Mouse (Mus musculus): ENCODE results near the gene Dppa3. TPM values are rescaled to one million over a fixed set of nuclear protein-coding genes. Genes with fewer than 3 reads are reported as not detected.

Gene Dppa3
- total RNA-seq (2015) (not detected in 2 replicates), total RNA-seq (2017) (not detected in 2 replicates)

DNA sequence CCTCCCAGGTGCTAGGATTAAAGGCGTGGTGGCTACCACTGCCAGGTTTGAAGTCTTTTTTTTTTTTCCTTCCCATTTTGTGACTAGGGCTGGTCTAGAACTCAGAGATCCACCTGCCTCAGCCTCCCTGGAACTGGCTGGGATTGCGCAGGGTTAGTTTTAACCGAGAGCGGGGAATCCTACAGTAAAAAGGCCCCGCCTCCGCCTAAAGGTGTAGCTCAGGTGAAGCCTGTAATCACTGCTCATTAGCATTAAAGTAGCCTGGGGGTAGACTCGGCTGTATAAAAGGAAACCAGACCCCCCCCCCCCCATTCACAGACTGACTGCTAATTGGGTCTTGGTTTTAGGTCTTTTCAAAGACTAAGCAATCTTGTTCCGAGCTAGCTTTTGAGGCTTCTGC, at the start of gene Dppa3:
TSS of gene Dppa3 (plus strand) at position 301 of the 400 bp plus-strand sequence.
- no peak for ATAC-seq (ENCODE audit: poor library complexity, severe bottlenecking)

DNA sequence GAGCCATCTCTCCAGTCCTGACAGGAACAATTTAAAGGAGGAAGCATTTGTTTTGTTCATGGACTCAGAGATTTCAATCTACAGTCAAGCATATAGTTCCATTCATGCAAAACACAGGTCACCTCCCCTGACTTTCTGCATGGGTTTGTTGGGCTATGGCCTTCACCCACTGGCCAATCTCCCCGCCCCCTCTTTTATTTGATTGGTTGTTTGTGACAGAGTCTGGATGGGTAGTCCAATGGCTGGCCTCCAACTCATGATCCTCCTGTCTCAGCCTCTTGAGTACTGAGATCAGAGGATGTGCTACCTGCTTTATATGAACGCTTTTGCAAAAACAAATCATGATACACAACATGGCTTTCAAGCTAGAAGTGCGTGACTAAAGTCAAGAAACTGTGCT, 49.2 kb upstream of the Dppa3 start:
- ATAC-seq (ENCODE audit: poor library complexity, severe bottlenecking), result no peak

DNA sequence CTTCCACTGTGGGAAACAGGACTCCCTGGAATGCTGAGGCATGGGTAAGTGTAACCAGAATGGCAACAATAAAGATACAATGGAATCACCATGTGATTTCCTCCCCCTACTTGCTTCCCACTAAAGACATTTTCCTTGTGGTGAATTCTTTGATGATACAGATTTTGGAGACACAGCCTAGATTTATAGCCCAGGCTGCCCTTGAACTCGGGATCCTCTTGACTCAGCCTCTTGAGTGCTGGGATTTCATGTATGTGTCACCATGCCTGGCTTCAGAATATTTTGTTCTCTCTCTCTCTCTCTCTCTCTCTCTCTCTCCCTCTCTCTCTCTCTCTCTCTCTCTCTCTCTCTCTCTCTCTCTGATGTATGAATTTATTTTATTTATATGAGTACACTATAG, 47.1 kb upstream of the Dppa3 start:
- ATAC-seq (ENCODE audit: poor library complexity, severe bottlenecking), result no peak

DNA sequence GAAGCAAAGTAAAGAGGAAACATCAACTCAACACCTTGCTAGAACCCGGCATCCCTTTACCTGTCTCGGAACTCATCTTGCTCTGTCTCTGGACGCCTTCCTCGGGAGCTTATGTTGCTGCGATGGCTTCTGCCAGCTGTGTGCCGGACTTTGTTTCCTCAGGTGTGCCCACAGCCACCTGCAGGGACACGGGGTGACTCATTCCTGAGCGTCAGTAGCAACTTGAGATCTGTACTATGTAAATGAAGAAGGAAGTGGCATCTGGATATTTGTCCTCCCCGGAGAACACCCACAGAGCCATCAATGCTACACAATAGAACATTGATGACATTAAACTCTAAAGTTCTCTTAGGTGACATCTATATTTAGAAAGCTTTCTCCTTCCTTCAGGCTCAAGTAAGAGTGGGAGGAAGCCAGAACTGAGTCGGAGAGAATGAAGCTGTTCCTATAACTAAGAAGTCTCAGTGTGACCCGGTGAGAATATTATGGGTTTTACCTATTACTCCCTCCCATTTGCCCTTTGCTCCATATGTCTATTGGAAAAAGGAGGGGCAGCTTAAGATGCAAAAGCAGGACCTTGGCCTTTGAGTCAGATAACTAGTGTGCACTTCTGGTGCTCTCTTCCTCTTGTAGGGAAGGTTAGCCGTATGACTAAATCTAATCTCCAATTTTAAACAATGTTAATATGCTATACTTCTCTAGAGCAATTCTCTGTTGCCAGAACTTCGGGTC, 35.0 kb upstream of the Dppa3 start:
- ATAC-seq (ENCODE audit: poor library complexity, severe bottlenecking), result no peak

DNA sequence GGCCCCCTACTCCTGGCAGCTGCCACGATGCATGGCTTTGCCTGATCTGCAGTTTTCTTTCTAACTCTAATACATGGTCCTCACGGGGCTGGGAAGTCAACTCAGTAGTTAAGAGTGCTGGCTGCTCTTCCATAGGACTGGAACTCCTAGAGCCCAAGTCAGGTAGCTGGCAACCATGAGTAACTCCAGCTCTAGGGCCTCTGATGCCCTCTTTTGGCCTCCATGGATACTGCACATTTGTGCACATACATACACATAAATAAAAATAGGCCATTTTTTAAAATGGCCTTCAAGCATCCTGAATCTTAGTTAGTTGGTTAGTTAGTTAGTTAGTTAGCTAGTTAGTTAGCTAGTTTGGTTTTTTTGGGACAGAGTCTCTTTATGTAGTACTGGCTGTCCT, 33.3 kb upstream of the Dppa3 start:
- peak; percentile 62 for ATAC-seq (ENCODE audit: poor library complexity, severe bottlenecking)

DNA sequence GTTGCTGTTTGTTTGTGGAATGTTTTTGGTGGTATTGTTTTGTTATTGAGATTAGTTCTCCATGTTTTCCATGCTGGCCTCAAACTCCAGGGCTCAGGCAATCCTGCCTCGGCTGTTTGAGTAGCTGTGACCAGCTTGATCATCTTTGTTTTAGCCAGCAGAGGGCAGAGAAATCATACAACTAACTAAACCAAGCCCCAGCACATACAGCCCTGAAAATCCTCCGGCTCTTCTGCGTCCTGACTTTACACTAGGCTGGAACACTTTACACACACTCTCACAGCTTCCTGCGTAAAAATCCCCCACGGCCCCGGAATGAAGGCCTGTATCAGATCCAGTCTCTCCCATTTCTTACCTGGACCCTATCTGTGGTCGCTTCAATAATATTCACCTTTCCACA, 30.6 kb upstream of the Dppa3 start:
- peak; percentile 47 for ATAC-seq (ENCODE audit: poor library complexity, severe bottlenecking)

DNA sequence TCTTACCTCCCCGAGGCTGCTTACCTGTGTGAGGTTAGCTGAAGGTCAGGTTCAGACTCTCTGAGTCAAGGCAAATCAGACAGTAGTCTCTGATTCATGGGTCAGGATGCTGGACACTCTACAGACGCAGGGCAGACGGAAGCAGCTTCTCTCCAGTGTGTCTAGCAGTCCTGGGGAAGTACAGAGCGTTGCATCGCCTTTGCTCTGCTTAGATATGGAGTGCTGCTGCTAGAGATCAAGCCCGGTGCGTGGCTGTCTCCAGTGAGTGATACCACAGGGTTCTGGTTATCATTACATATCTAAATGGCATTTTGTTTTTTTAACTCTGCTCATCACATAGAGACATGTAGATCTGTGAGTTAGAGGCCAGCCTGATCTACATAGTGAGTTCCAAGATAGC, 29.6 kb upstream of the Dppa3 start:
- ATAC-seq (ENCODE audit: poor library complexity, severe bottlenecking), result no peak

DNA sequence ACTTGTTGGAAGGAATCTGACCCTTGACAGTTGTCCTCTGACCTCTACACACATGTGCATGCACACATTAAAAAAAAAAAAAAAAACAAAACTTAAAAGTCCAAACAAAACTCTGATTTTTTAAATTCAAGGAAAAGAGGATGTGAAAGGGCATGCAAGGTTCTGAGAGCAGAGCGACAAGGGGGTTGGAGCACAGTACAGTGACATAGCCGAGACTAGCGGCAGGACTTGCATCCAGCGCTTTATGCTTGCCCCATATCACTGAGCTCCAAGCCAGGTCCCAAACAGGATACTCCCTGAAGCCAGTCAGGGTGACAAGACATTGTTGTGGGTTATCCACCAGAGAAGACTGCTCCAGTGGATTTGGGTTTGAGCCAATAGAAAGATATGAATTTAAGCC, 28.2 kb upstream of the Dppa3 start:
- ATAC-seq (ENCODE audit: poor library complexity, severe bottlenecking), result peak; percentile 43

DNA sequence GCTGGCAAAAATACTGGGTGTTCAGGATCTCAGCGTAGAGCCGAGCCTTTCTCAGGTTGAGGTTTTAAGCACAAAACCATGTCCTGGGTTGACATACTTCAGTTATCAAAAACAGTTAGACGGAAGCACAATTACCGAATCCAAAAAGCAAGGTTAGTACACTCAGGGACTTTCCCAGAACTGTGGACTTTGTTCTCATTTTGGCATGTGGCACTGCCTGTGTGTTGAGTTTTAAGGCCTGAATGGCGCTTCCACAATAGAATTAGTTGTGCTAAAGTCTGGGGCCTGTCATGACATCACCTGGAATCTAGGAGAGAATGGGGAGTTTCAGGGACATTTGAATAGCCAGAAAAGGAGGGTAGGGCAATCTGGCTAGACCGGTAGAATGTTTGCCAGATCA, 27.8 kb upstream of the Dppa3 start:
- ATAC-seq (ENCODE audit: poor library complexity, severe bottlenecking), result no peak

DNA sequence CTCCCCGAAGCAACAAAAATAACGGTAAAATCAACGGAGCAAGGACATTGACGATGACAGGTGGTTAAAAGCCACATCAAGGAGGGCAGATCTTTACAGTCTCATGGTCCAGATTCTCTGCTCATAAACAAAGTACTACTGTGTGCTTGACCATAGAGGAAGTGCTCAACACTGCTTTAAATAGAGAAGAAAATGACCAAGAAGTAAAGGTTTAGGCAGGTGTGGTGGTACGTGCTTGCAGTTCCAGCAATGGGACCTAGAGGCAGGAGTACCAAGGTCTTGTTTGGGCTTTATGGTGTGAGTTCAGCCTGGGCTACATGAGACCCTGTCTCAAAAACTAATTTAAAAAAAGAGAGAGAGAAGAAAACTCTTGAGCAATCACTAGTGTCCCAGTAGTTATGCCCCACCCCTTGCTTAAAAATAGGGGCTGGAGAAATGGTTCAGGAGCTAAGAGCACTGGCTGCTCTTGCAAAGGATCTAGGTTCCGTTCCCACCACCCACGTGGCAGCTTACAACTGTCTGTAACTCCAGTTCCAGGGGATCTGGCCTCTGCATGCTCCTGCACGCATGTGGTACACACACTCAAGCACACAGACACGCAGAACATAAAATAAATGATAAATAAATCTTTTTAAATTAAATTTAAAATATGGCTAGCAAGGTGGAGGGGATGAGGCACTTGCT, 27.0 kb upstream of the Dppa3 start:
- no peak for ATAC-seq (ENCODE audit: poor library complexity, severe bottlenecking)

DNA sequence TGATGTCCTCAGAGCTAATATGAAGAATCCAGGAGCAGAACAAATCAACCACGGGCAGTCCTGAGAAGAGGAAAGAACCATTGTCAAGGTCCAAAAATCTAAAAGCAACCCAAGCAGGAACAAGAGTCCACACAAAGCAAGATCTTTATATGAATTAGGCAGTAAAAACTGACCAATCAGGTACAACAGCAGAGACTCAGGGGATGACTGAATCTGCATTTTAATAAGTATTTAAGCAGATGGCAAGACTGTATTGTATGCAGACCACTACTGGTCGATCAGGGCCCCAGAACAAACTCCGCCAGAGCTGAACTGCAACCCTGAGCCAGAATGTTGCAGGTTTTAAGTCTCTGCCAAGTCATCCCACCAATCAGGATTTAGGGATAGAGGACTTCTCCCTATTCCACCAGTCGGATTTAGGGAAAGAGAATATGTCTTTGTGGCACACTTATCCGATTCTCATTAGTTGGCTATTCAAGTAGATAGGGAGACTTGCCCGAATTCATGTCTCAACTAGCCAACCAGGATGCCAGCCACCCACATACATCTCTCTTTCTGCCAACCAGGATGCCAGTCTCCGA, 26.1 kb upstream of the Dppa3 start:
- no peak for ATAC-seq (ENCODE audit: poor library complexity, severe bottlenecking)

DNA sequence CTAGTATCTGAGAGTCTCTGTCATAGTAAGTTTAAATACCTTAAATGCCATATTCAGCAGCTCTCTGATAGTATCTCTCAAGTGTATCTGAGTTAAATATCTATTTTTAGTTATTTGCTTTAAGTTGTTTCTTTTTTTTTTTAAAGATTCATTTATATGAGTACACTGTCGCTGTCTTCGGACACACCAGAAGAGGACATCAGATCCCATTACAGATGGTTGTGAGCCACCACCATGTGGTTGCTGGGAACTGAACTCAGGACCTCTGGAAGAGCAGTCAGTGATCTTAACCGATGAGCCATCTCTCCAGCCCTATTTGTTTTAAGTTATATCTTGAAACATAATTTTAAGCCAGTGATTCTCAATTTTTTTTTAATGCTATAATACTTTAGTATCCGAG, 25.2 kb upstream of the Dppa3 start:
- no peak for ATAC-seq (ENCODE audit: poor library complexity, severe bottlenecking)

DNA sequence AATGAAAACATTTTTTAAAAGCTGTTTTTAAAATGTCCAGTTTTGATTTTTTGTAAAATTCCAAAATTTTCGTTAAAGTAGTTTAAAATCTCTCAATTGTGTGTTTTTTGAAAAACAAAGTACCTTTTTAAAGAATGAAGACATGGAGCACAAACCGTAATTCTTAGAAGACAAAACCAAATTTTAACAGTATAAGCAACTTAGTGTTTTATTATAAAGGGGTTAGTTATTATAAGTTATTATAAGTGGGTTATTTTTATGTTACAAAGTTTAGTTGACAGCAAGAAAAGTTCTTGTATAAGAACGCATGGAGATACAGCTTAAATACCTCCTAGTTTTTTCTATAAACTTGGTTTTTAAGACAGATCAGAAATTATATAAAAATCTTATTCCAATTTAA, 24.6 kb upstream of the Dppa3 start:
- ATAC-seq (ENCODE audit: poor library complexity, severe bottlenecking), result no peak

DNA sequence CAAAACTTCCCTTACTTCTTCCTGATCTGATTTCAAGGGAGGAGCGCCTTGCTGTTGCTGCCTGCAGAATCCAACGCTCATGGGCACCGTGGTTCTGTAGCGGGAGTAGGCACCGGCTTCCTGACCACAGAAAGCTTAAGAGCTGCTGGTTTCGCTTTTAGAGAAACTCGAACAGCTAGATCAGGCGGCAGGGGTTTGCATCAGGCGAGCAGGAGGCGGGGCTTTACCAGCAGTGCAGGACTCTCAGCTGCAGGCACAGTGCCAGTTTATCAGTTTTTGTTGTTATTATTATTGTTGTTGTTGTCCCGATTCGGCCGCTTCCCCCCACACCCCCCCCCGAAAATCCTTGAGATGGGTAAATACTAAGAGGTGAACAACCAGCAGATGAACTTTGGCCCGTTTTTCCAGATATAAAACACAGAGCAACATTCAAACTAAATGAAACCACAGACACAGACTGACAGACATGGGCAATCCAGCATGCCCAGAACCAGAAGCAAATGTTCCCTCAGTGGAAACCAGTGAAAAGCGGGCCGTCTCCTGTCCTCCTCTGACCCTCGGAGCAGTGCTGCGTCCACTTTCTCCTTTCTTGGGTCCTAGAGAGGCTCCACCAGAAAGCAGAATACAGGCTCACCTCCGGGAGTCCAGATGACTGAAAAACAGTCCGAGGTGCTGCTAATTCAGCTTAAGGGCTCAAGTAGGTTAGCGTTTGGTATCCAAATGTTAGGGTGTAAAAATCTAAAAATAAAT, 23.8 kb upstream of the Dppa3 start, which contains the start of gene Apobec1:
TSS of gene Apobec1 (minus strand) at position 203 of the 750 bp plus-strand sequence.
- peak; percentile 84 for ATAC-seq (ENCODE audit: poor library complexity, severe bottlenecking)

DNA sequence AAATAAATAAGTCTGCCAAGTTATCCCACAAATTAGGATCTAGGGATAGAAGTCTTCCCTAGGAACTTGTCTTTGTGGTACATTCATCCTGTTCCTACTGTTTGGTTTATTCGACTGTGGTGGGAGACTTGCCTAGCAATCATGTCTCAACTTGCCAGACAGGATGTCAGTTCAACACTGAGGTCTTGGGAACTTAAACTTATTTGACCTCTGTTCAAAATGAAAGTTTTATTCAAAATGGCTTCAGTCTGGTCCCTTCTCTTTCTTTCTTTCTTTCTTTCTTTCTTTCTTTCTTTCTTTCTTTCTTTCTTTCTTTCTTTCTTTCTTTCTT, 23.3 kb upstream of the Dppa3 start:
- no peak for ATAC-seq (ENCODE audit: poor library complexity, severe bottlenecking)

DNA sequence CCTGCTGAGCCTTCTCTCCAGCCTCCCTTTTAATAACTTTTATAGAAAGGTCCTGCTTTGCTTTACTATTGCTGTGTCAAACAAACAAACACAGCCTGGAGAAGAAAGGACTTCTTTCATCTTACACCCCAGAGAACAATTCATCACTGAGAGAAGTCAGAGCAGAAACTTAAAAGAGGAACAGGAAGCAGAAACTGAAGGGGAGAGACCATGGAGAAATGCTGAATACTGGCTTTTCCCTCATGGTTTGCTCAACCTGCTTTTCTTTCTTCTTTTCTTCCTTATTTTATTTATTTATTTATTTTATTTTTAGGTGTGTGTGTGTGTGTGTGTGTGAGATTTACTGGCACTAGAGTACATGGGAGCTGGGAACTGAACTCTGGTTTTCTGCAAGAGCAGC, 21.9 kb upstream of the Dppa3 start:
- ATAC-seq (ENCODE audit: poor library complexity, severe bottlenecking), result peak; percentile 47

DNA sequence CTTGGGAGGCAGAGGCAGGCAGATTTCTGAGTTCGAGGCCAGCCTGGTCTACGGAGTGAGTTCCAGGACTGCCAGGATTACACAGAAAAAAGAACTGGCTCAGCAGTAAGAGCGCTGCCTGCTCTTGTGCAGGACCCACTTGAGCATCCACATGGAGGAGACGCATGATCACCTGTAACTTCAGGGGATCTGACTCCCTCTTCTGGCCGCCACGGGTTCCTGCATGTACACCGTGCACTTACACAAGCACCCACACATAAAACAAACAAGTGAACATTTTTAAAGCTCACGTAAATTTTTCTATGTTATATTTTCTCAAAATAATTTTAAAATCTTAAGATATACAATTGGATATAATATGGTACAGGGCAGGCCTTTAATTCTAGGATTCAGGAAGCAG, 20.7 kb upstream of the Dppa3 start:
- peak; percentile 58 for ATAC-seq (ENCODE audit: poor library complexity, severe bottlenecking)

DNA sequence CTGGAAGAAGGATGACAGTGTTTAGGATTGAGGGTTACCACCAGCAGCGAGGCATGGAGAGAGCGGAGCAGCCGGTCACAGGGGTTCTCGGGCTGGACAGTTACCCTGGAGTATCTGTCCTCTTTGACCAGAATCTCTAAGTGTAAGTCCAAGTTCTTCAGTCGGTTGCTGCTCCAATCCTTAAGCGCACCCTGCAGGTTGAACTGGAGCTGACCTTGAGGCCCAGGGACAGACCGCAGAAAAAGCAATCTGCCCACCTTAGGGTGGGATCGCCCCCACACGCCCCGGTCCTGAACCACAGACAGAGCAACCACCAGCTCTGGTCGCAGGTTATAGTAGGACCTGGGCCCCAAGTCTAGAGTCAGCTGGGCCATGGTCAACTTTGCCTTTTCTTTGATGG, 19.5 kb upstream of the Dppa3 start:
- no peak for ATAC-seq (ENCODE audit: poor library complexity, severe bottlenecking)

DNA sequence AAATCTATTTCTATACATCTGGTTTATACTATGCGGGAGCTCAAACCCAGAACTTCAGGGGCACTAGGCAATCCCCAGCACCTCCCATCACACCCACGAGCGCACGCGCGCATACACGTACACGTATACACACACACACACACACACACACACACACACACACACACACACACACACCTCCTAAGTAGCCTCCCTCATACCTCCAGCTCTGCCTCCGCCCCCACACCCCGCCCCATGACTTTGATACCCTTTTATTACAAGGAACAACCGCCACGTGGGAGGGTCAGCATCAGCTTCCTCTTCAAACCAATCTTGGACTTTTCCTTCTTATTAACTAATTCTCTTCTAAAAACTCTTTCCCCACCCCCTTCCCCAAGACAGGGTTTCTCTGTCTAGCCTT, 18.5 kb upstream of the Dppa3 start:
- no peak for ATAC-seq (ENCODE audit: poor library complexity, severe bottlenecking)

DNA sequence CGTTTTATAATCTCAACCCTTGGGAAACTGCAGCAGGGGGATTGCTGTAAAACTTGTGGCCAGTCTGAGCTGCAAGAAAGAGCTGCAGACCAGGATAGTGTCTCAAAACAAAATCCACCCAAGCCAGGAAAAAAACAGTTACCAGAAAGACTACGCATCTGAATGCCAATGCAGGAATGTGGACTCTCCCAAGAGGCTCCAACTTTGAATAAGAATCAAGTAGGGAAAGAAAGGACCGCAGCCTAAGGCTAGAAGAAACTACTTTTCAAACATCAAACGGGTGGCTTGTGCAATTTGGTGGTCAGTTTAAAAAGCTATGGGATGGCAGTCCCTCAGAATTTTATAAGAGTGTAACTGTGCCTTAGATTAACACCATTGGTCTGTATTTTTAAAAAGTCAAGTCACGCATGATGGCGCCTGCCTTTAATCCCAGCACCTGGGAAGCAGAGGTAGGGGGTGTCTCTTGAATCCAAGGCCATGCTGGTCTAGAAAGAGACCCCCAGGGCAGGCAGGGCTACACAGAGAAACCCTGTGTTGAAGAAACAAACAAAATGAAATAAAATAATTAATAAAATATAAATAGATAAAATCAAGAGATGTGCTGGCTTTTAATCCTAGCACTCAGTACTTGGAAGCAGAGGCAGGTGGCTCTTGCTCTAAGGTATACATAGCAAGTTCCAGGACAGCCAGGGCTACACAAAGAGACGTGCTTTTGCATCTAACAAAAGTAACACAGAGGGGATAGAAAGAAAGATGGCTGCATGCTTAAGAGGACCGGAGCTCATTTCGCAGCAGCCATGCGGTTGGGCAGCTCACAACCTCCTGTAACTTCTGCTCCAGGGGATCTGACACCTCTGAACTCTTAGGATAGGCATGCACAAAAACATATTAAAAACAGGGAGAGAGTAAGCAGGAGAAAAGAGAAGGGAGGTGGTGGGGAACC, 17.5 kb upstream of the Dppa3 start:
- ATAC-seq (ENCODE audit: poor library complexity, severe bottlenecking), result no peak

DNA sequence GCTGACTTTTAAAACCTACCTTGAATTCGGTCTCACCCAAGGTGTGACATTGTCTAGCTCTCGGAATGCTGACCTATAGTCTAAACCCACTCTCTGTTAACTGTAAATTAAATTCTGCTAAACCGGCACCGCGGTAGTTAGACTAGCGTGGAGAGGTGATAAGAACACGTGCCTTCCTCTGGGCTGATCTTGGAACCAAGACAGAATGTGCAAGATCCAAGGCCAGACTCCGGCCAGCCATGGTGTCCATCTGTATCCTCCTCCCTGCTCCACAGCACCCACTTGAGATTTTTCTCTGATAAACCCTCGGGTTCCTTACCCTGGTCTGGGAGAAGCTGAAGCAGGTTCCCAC, 16.9 kb upstream of the Dppa3 start:
- no peak for ATAC-seq (ENCODE audit: poor library complexity, severe bottlenecking)
